Mouse (Mus musculus): ENCODE results near the gene Srl.
"Not testable (repeated sequence)": the region's sequence is repeated elsewhere in the genome, so short reads cannot be mapped to it uniquely, and the experiment has no call there.

DNA sequence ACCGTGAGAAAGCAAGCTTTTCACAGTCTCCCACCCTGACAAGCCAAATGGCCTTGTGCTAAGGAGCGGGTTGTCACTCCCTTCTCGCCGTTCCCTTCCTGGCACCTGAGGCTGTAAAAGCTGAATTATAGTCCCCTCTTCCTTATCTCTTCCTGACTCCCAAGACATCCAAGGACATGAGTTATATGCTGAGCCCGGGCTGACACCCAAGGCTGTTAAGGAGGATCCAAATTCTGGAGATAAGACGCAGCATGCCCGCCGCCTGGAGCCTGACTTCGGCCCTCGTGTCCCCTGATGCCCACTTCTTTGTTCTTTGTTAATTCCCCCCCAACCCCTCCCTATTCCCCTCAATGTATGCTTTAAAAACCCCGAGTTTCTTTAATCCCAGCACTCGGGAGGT lies 14.2 kb downstream of the Srl start:
- TF ChIP-seq CTCF (IDR thresholded peaks at IDR 0.05; ENCODE audit: borderline replicate concordance, control insufficient read depth, extremely low read depth, insufficient read depth, low read length, poor library complexity); POLR2A (IDR thresholded peaks at IDR 0.05; ENCODE audit: control insufficient read depth, extremely low read depth, insufficient read depth, low read length, poor library complexity): not testable (repeated sequence)
